Mouse (Mus musculus): ENCODE results near the gene Arhgef28. TPM values are rescaled to one million over a fixed set of nuclear protein-coding genes. Genes with fewer than 3 reads are reported as not detected.

The Arhgef28 gene
- polyA plus RNA-seq, 1 experiment from 2014 or later = 16.7 TPM

DNA sequence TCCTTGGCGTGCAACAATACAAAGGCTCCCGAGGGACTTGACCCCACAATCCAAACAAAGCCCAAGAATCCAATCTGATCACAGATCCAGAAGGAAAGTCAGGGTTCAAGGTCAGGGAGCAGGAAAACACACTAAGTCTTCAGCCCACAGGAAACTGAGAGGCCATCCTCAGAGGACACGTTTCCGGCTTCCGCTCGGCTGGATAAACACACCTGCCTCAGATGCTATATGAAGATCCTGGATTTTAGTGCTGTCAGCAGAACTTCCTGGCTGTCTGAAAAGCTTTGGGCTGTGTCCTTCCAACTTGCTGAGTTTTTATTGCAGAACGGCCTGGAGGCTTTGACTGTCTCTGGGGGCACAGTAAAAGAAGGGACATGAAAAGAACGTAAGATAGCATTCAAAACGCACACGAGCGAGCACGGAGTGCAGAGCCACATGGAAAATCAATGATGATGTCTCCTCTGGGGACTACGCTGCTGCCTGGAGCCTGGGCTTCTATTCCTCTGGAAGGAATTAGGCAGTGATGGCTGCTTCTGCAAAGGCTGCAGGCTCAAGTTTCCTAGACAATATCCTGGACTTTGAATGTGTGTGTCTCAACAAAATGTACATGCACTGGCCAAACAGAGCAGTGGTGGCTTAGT, 338.8 kb downstream of the Arhgef28 start:
- peak overlapping the region; percentile 45 for H3K27ac ChIP-seq
- H3K27me3 ChIP-seq = no peaks in the 10 kb centered on the region
- 37% methylated on average over 13 of the region's 13 CpGs for WGBS
- ATAC-seq (ENCODE audit: low FRiP score) = no peak
- no peaks in the 10 kb centered on the region for H3K36me3 ChIP-seq
- H3K9me3 ChIP-seq (replicated peaks) = no peaks in the 10 kb centered on the region
- H3K9ac ChIP-seq = no peak overlapping the region
- no peak overlapping the region for H3K4me3 ChIP-seq
- no peak overlapping the region for H3K4me2 ChIP-seq (replicated peaks)
- H3K4me1 ChIP-seq = peaks cover 13% of the 10 kb centered on the region

GRCm38 (mm10) chr13:97859071-97859470, 347.2 kb downstream of the Arhgef28 start:
- no peak overlapping the region for H3K4me2 ChIP-seq (replicated peaks)
- ATAC-seq (ENCODE audit: low FRiP score) = no peak

GRCm38 (mm10) chr13:97857860-97858259, 348.4 kb downstream of the Arhgef28 start:
- Histone ChIP-seq H3K4me1 (peaks cover 5% of the 10 kb centered on the region; the same call in 1 of the 2 replicates), H3K9me3 (replicated peaks) (no peaks in the 10 kb centered on the region), H3K4me3 (no peak overlapping the region), H3K27ac (no peak overlapping the region), H3K4me2 (replicated peaks) (no peak overlapping the region), H3K36me3 (no peaks in the 10 kb centered on the region), H3K9ac (no peak overlapping the region), H3K27me3 (no peaks in the 10 kb centered on the region)
- ATAC-seq (ENCODE audit: low FRiP score) = no peak
- WGBS = 88% methylated on average over 6 of the region's 6 CpGs

More at GRCm38 (mm10) chr13:97859071-97859470, 347.2 kb downstream of the Arhgef28 start:
- Histone ChIP-seq H3K27ac (no peak overlapping the region), H3K4me1 (no peaks in the 10 kb centered on the region), H3K4me3 (no peak overlapping the region), H3K9me3 (replicated peaks) (no peaks in the 10 kb centered on the region), H3K36me3 (no peaks in the 10 kb centered on the region), H3K9ac (no peak overlapping the region), H3K27me3 (no peaks in the 10 kb centered on the region)
- 81% methylated on average over 3 of the region's 3 CpGs for WGBS

GRCm38 (mm10) chr13:97853356-97853968, 352.8 kb downstream of the Arhgef28 start:
- Histone ChIP-seq H3K4me2 (replicated peaks) (no peak overlapping the region), H3K4me3 (no peak overlapping the region), H3K36me3 (no peaks in the 10 kb centered on the region), H3K4me1 (peaks cover 5% of the 10 kb centered on the region; the same call in 1 of the 2 replicates), H3K27me3 (no peaks in the 10 kb centered on the region), H3K9me3 (replicated peaks) (no peaks in the 10 kb centered on the region), H3K27ac (no peak overlapping the region), H3K9ac (no peak overlapping the region)
- no peak for ATAC-seq (ENCODE audit: low FRiP score)
- WGBS = 61% methylated on average over 8 of the region's 8 CpGs

Other genes with a start within 250 kb of the Arhgef28 start
- 35.0 and 36.1 TPM in 2 replicates for gene Utp15, start 56.6 kb upstream of the Arhgef28 start, polyA plus RNA-seq (2016; fragmentation: Nextera tagmentation; extraction: Ambion mirVana)
- 42.2 and 44.8 TPM in 2 replicates for gene Ankra2, start 56.6 kb upstream of the Arhgef28 start, polyA plus RNA-seq (2016; fragmentation: Nextera tagmentation; extraction: Ambion mirVana)
- gene Gm21976, start 73.4 kb upstream of the Arhgef28 start, polyA plus RNA-seq (2016; fragmentation: Nextera tagmentation; extraction: Ambion mirVana) = not detected in 2 replicates
- 631 and 677 TPM in 2 replicates for gene Btf3, start 110.6 kb upstream of the Arhgef28 start, polyA plus RNA-seq (2016; fragmentation: Nextera tagmentation; extraction: Ambion mirVana)
- 7.0 and 9.2 TPM in 2 replicates for gene Foxd1, start 147.8 kb upstream of the Arhgef28 start, polyA plus RNA-seq (2016; fragmentation: Nextera tagmentation; extraction: Ambion mirVana)